Mouse (Mus musculus): ENCODE measurements around the gene Grb14. TPM values are rescaled to one million over a fixed set of nuclear protein-coding genes. Genes with fewer than 3 reads are reported as not detected.

The Grb14 gene
- total and polyA plus RNA-seq, 2 experiments from 2014 or later = 23.4 to 40.3 TPM

DNA sequence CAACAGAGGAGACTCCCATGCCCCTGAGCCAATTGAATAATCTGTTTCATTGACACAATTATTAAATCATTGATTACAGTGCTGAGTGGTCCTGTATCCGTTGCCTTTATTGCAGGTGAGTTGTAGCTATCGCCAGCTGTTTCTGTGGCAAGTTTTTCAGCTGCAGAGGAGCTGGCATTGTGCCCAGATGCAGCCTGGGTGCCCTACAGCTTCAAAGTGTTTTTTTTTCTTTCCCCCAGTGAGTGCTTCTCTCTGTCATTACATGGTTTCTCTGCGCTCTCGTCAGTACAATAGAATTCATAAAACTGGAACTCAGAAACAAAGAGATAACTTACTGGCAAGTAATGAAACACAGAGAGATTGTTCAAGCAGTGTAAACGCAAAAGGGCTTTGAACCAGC is 139.1 kb downstream of the Grb14 start:
- no peaks in the 10 kb centered on the region for H3K4me1 ChIP-seq (ENCODE audit: insufficient read depth)
- no peaks in the 10 kb centered on the region for H3K9me3 ChIP-seq (ENCODE audit: low read length)
- WGBS = 15% methylated on average over 5 of the region's 5 CpGs
- no peak overlapping the region for H3K27ac ChIP-seq (ENCODE audit: low read depth, low read length)
- H3K4me3 ChIP-seq (ENCODE audit: low read depth, low read length) = no peak overlapping the region
- DNase-seq (no peak), ATAC-seq (no peak)
- no peaks in the 10 kb centered on the region for H3K27me3 ChIP-seq (ENCODE audit: insufficient read depth, low read length)
- H3K9ac ChIP-seq = no peak overlapping the region
- TF ChIP-seq CTCF (IDR thresholded peaks at IDR 0.05; ENCODE audit: low read depth) = no peak
- H3K4me2 ChIP-seq (ENCODE audit: low read depth) = no peak overlapping the region
- H3K36me3 ChIP-seq (ENCODE audit: insufficient read depth) = no peaks in the 10 kb centered on the region

DNA sequence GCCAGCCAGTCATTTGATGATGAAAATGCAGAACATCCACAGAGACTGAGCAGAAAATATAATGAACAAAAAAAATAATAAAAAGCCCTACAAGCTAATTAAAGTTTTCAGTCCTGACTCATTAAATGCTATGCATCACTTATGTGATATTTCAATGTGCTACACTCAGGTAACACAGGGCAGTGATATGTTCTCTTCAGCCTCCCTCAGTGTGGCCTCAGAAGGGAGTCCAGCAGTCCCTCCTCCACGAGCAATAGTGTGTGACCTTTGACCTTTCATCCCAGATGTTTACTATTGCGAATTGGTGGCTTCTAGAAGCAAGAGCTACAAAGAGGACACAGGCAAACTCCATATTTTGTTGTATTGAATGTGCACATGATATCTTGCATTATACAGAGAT is 146.5 kb downstream of the Grb14 start:
- 60% methylated on average over 2 of the region's 2 CpGs for WGBS
- no peak overlapping the region for H3K27ac ChIP-seq (ENCODE audit: low read depth, low read length)

More for the DNA sequence above, 146.5 kb downstream of the Grb14 start:
- Histone ChIP-seq H3K9ac (no peak overlapping the region), H3K9me3 (ENCODE audit: low read length) (no peaks in the 10 kb centered on the region), H3K36me3 (ENCODE audit: insufficient read depth) (no peaks in the 10 kb centered on the region), H3K27me3 (ENCODE audit: insufficient read depth, low read length) (no peaks in the 10 kb centered on the region), H3K4me2 (ENCODE audit: low read depth) (no peak overlapping the region), H3K4me3 (ENCODE audit: low read depth, low read length) (no peak overlapping the region), H3K4me1 (ENCODE audit: insufficient read depth) (no peaks in the 10 kb centered on the region)
- ATAC-seq (no peak), DNase-seq (no peak)
- TF ChIP-seq CTCF (IDR thresholded peaks at IDR 0.05; ENCODE audit: low read depth) = no peak

Other genes starting within 250 kb of the Grb14 start
- gene Cobll1, start 214.4 kb upstream of the Grb14 start, total RNA-seq (2014; rRNA removed) = 2.3 and 3.6 TPM in 2 replicates
- 1.5 and 3.2 TPM in 2 replicates for gene Cobll1, start 214.4 kb upstream of the Grb14 start, polyA plus RNA-seq (2015; fragmentation: Nextera tagmentation; extraction: Ambion mirVana)